Mouse (Mus musculus): ENCODE results near the gene Il11ra1. TPM values are rescaled to one million over a fixed set of nuclear protein-coding genes. Genes with fewer than 3 reads are reported as not detected.

The Il11ra1 gene
- polyA plus RNA-seq, 1 experiment = 2.4 TPM

GRCm38 (mm10) chr4:41739260-41739659, 39.5 kb downstream of the Il11ra1 start:
- peaks cover 14% of the 10 kb centered on the region for H3K36me3 ChIP-seq (ENCODE audit: control insufficient read depth, insufficient read depth)
- H3K79me2 ChIP-seq (ENCODE audit: control insufficient read depth, insufficient read depth) = peaks cover 24% of the 10 kb centered on the region
- H3K4me3 ChIP-seq (ENCODE audit: insufficient read depth, poor library complexity, severe bottlenecking) = no peak overlapping the region
- H3ac ChIP-seq (ENCODE audit: control insufficient read depth, insufficient read length, low read depth) = no peak overlapping the region
- H3K79me3 ChIP-seq (ENCODE audit: low read depth) = peaks cover 18% of the 10 kb centered on the region
- no peaks in the 10 kb centered on the region for H3K27me3 ChIP-seq (ENCODE audit: control insufficient read depth, insufficient read depth, insufficient read length)
- TF ChIP-seq USF1 (IDR thresholded peaks at IDR 0.05; ENCODE audit: low read depth) (no peak), MYOD1 (IDR thresholded peaks at IDR 0.05; ENCODE audit: control insufficient read depth, insufficient read length, low read depth) (no peak), CEBPB (IDR thresholded peaks at IDR 0.05; ENCODE audit: low read depth) (no peak)

GRCm38 (mm10) chr4:41740380-41741157, 40.8 kb downstream of the Il11ra1 start:
- Histone ChIP-seq H3K27me3 (ENCODE audit: control insufficient read depth, insufficient read depth, insufficient read length) (no peaks in the 10 kb centered on the region), H3ac (ENCODE audit: control insufficient read depth, insufficient read length, low read depth) (peak overlapping the region; percentile 60), H3K79me3 (ENCODE audit: low read depth) (peaks cover 18% of the 10 kb centered on the region), H3K4me3 (ENCODE audit: insufficient read depth, poor library complexity, severe bottlenecking) (peak overlapping the region; percentile 74), H3K79me2 (ENCODE audit: control insufficient read depth, insufficient read depth) (peaks cover 24% of the 10 kb centered on the region), H3K36me3 (ENCODE audit: control insufficient read depth, insufficient read depth) (peaks cover 14% of the 10 kb centered on the region)
- TF ChIP-seq USF1 (IDR thresholded peaks at IDR 0.05; ENCODE audit: low read depth) (peak; percentile 5), MAX (IDR thresholded peaks at IDR 0.05) (no peak)

- Histone ChIP-seq H3K36me3 (ENCODE audit: control insufficient read depth, insufficient read depth) (peaks cover 14% of the 10 kb centered on the region), H3ac (ENCODE audit: control insufficient read depth, insufficient read length, low read depth) (peak overlapping the region; percentile 60), H3K79me2 (ENCODE audit: control insufficient read depth, insufficient read depth) (peaks cover 24% of the 10 kb centered on the region), H3K4me3 (ENCODE audit: insufficient read depth, poor library complexity, severe bottlenecking) (peak overlapping the region; percentile 74), H3K27me3 (ENCODE audit: control insufficient read depth, insufficient read depth, insufficient read length) (no peaks in the 10 kb centered on the region), H3K79me3 (ENCODE audit: low read depth) (peaks cover 18% of the 10 kb centered on the region)
- TF ChIP-seq FOSL1 (IDR thresholded peaks at IDR 0.05; ENCODE audit: insufficient read depth, low read length, poor library complexity, severe bottlenecking) = no peak
- TF ChIP-seq MYOD1 (IDR thresholded peaks at IDR 0.05; ENCODE audit: control insufficient read depth, insufficient read length, low read depth) = no peak
- no peak for TF ChIP-seq USF1 (IDR thresholded peaks at IDR 0.05; ENCODE audit: low read depth)
- no peak for TF ChIP-seq CEBPB (IDR thresholded peaks at IDR 0.05; ENCODE audit: low read depth)
- no peak for TF ChIP-seq MAX (IDR thresholded peaks at IDR 0.05)
- no peak for TF ChIP-seq MYOG (IDR thresholded peaks at IDR 0.05; ENCODE audit: control insufficient read depth, extremely low read depth, insufficient read length)
- no peak for TF ChIP-seq CTCF (IDR thresholded peaks at IDR 0.05; ENCODE audit: control insufficient read depth, insufficient read depth, insufficient read length)
Measured at GRCm38 (mm10) chr4:41741158-41741560, 41.4 kb downstream of the Il11ra1 start.

- H3K79me3 ChIP-seq (ENCODE audit: low read depth) = peaks cover 15% of the 10 kb centered on the region
- peaks cover 19% of the 10 kb centered on the region for H3K79me2 ChIP-seq (ENCODE audit: control insufficient read depth, insufficient read depth)
- peaks cover 6% of the 10 kb centered on the region for H3K36me3 ChIP-seq (ENCODE audit: control insufficient read depth, insufficient read depth)
- H3K4me3 ChIP-seq (ENCODE audit: insufficient read depth, poor library complexity, severe bottlenecking) = no peak overlapping the region
- peaks cover 3% of the 10 kb centered on the region for H3K27me3 ChIP-seq (ENCODE audit: control insufficient read depth, insufficient read depth, insufficient read length)
- H3ac ChIP-seq (ENCODE audit: control insufficient read depth, insufficient read length, low read depth) = no peak overlapping the region
- TF ChIP-seq MYOG (IDR thresholded peaks at IDR 0.05; ENCODE audit: control insufficient read depth, extremely low read depth, insufficient read length) = no peak
- TF ChIP-seq USF1 (IDR thresholded peaks at IDR 0.05; ENCODE audit: low read depth) = no peak
Measured at GRCm38 (mm10) chr4:41744131-41744530, 44.3 kb downstream of the Il11ra1 start.

GRCm38 (mm10) chr4:41745021-41745420, 45.2 kb downstream of the Il11ra1 start:
- TF ChIP-seq CEBPB (IDR thresholded peaks at IDR 0.05; ENCODE audit: low read depth) = no peak
- TF ChIP-seq USF1 (IDR thresholded peaks at IDR 0.05; ENCODE audit: low read depth) = no peak
- Histone ChIP-seq H3K4me3 (ENCODE audit: insufficient read depth, poor library complexity, severe bottlenecking) (no peak overlapping the region), H3ac (ENCODE audit: control insufficient read depth, insufficient read length, low read depth) (no peak overlapping the region), H3K79me3 (ENCODE audit: low read depth) (peaks cover 6% of the 10 kb centered on the region), H3K36me3 (ENCODE audit: control insufficient read depth, insufficient read depth) (no peaks in the 10 kb centered on the region), H3K27me3 (ENCODE audit: control insufficient read depth, insufficient read depth, insufficient read length) (peaks cover 4% of the 10 kb centered on the region), H3K79me2 (ENCODE audit: control insufficient read depth, insufficient read depth) (peaks cover 10% of the 10 kb centered on the region)

- H3K79me2 ChIP-seq (ENCODE audit: control insufficient read depth, insufficient read depth) = no peaks in the 10 kb centered on the region
Measured at GRCm38 (mm10) chr4:41754797-41755337, 55.1 kb downstream of the Il11ra1 start, which contains the start of gene Galt. Gene Galt (plus strand): TSS chr4:41755228.

More at GRCm38 (mm10) chr4:41754797-41755337, 55.1 kb downstream of the Il11ra1 start, which contains the start of gene Galt:
- TF ChIP-seq FOSL1 (IDR thresholded peaks at IDR 0.05; ENCODE audit: insufficient read depth, low read length, poor library complexity, severe bottlenecking) = no peak
- TF ChIP-seq USF1 (IDR thresholded peaks at IDR 0.05; ENCODE audit: low read depth) = no peak
- no peak for TF ChIP-seq CTCF (IDR thresholded peaks at IDR 0.05; ENCODE audit: control insufficient read depth, insufficient read depth, insufficient read length)
- no peak for TF ChIP-seq CEBPB (IDR thresholded peaks at IDR 0.05; ENCODE audit: low read depth)
- no peak for TF ChIP-seq MYOD1 (IDR thresholded peaks at IDR 0.05; ENCODE audit: control insufficient read depth, insufficient read length, low read depth)
- TF ChIP-seq MYOG (IDR thresholded peaks at IDR 0.05; ENCODE audit: control insufficient read depth, extremely low read depth, insufficient read length) = no peak
- TF ChIP-seq MAX (IDR thresholded peaks at IDR 0.05) = no peak
- Histone ChIP-seq H3K27me3 (ENCODE audit: control insufficient read depth, insufficient read depth, insufficient read length) (no peaks in the 10 kb centered on the region), H3ac (ENCODE audit: control insufficient read depth, insufficient read length, low read depth) (peak within 1 kb of the TSS; percentile 18), H3K4me3 (ENCODE audit: insufficient read depth, poor library complexity, severe bottlenecking) (peak within 1 kb of the TSS; percentile 28), H3K36me3 (ENCODE audit: control insufficient read depth, insufficient read depth) (no peaks in the 10 kb centered on the region), H3K79me3 (ENCODE audit: low read depth) (no peaks in the 10 kb centered on the region)

Data from C2C12 (cell line).